ENCODE assay signal across 23 mouse cellular contexts in the genomic region with DNA sequence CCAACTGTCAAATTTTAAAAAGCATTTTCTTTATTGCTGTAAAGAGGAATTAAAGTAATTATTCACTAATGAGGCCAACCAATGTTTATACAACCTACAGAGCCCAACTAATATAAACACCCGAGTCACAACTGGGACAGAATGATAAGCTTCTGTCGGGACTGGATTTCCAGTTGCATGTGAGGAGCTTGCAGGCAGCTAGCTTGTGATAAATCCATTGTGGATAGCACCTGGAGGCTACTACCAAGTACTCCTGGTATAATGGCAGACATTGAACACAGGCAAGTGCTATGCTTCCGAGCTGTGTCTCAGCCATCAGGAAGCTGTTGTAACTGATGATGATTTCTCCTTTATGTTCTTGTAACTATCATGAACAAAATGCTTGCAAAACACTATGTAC. TPM values are rescaled to one million over a fixed set of nuclear protein-coding genes. Genes with fewer than 3 reads are reported as not detected.
DNase-seq lines count a peak whose midpoint lies in the region; ATAC-seq and TF ChIP-seq lines count a peak whose summit lies in the region.
"Had no signal": no experiment of that assay in that cellular context is flagged by ENCODE, and none has a peak within 500 bp of the region (broad histone marks: within the 10 kb centered on the region; RNA-seq: fewer than 3 reads in every experiment).

No protein-coding gene starts in this region.

- 0 out of 2 replicates have a peak, but pooled peaks have one; percentile 11 for TF ChIP-seq EP300 in liver, postnatal 0 days (IDR thresholded peaks at IDR 0.05; ENCODE audit: low read depth)

- peak; percentile 7 for DNase-seq in MEL-GATA-1-ER (ENCODE audit: extremely low read depth, low read depth)
- DNase-seq in c-Kit-positive CD71-positive TER-119-positive erythroid progenitor cells, embryonic 14.5 days (ENCODE audit: low spot score), result peak; percentile 23
- DNase-seq in liver, embryonic 13.5 days, result peak; percentile 28
- DNase-seq in liver, postnatal 0 days, result no peak
- DNase-seq in gastrocnemius, postnatal 4 days (ENCODE audit: low spot score in 2 of 2), result no peak
- DNase-seq in hindbrain, embryonic 10.5 days (ENCODE audit: low spot score), result no peak
- no peak for DNase-seq in spleen, postnatal 10 days (ENCODE audit: low spot score in 2 of 2)
- DNase-seq in left cerebral cortex, postnatal 14 days (ENCODE audit: low spot score in 2 of 2), result no peak
- DNase-seq: adrenal gland, postnatal 14 days; cerebellum, adult 2 months; cerebellum, postnatal 10 days; forebrain, postnatal 0 days; gastrocnemius, adult 2 months; gastrocnemius, postnatal 25 days; heart, adult 11 months; heart, postnatal 36 days had no signal

- intact Hi-C loops in left cerebral cortex, postnatal 14 days (cut with DNase I), result loop anchor here (10.0 kb wide), 1 partner anchor 184 kb away; no protein-coding TSS in a partner anchor

- 33% methylated on average over 3 of the region's 3 CpGs for WGBS in liver, embryonic 13.5 days (ENCODE audit: insufficient replicate concordance)
- 53% methylated on average over 3 of the region's 3 CpGs for WGBS in liver, postnatal 0 days (ENCODE audit: insufficient replicate concordance)
- 86% methylated on average over 3 of the region's 3 CpGs for WGBS in hindbrain, embryonic 10.5 days

- H3K4me1 ChIP-seq in liver, embryonic 13.5 days (replicated peaks), result peaks cover 7% of the 10 kb centered on the region; the same call in 1 of the 2 replicates
- H3K4me1 ChIP-seq in liver, postnatal 0 days (ENCODE audit: insufficient read depth), result no peaks in the 10 kb centered on the region
- no peaks in the 10 kb centered on the region for H3K4me1 ChIP-seq in hindbrain, embryonic 10.5 days (replicated peaks)
- H3K4me1 ChIP-seq: embryonic facial prominence, embryonic 12.5 days; forebrain, embryonic 13.5 days; heart, embryonic 13.5 days; hindbrain, embryonic 12.5 days had no signal

- H3K36me3 ChIP-seq in liver, embryonic 13.5 days, result peaks cover 66% of the 10 kb centered on the region
- H3K36me3 ChIP-seq in liver, postnatal 0 days (replicated peaks; ENCODE audit: insufficient read depth, low read length), result peaks cover 63% of the 10 kb centered on the region
- H3K36me3 ChIP-seq in hindbrain, embryonic 10.5 days, result peaks cover 96% of the 10 kb centered on the region

- H3K9me3 ChIP-seq in liver, embryonic 13.5 days (replicated peaks), result no peaks in the 10 kb centered on the region
- H3K9me3 ChIP-seq in liver, postnatal 0 days (ENCODE audit: low read length), result no peaks in the 10 kb centered on the region
- H3K9me3 ChIP-seq in hindbrain, embryonic 10.5 days, result no peaks in the 10 kb centered on the region
- H3K9me3 ChIP-seq: embryonic facial prominence, embryonic 12.5 days; forebrain, embryonic 13.5 days; heart, embryonic 13.5 days; hindbrain, embryonic 12.5 days had no signal

- H3K4me3 ChIP-seq in liver, embryonic 13.5 days (replicated peaks), result no peak overlapping the region
- no peak overlapping the region for H3K4me3 ChIP-seq in liver, postnatal 0 days (ENCODE audit: low read depth, low read length)
- no peak overlapping the region for H3K4me3 ChIP-seq in hindbrain, embryonic 10.5 days
- H3K4me3 ChIP-seq: embryonic facial prominence, embryonic 12.5 days; forebrain, embryonic 13.5 days; gastrocnemius, adult 2 months; heart, embryonic 13.5 days; hindbrain, embryonic 12.5 days had no signal

- H3K27ac ChIP-seq in liver, embryonic 13.5 days, result no peak overlapping the region
- no peak overlapping the region for H3K27ac ChIP-seq in liver, postnatal 0 days (ENCODE audit: low read depth)
- H3K27ac ChIP-seq in hindbrain, embryonic 10.5 days, result no peak overlapping the region
- H3K27ac ChIP-seq: embryonic facial prominence, embryonic 12.5 days; forebrain, embryonic 13.5 days; gastrocnemius, adult 2 months; heart, embryonic 13.5 days; hindbrain, embryonic 12.5 days had no signal

- no peaks in the 10 kb centered on the region for H3K27me3 ChIP-seq in liver, embryonic 13.5 days
- no peaks in the 10 kb centered on the region for H3K27me3 ChIP-seq in liver, postnatal 0 days (ENCODE audit: insufficient read depth, low read length)
- H3K27me3 ChIP-seq in hindbrain, embryonic 10.5 days (ENCODE audit: insufficient read depth, poor library complexity, severe bottlenecking), result no peaks in the 10 kb centered on the region
- H3K27me3 ChIP-seq: embryonic facial prominence, embryonic 12.5 days; forebrain, embryonic 13.5 days; heart, embryonic 13.5 days; hindbrain, embryonic 12.5 days had no signal

- no peak overlapping the region for H3K4me2 ChIP-seq in liver, embryonic 13.5 days
- H3K4me2 ChIP-seq in liver, postnatal 0 days (ENCODE audit: low read depth, low read length), result no peak overlapping the region
- H3K4me2 ChIP-seq: embryonic facial prominence, embryonic 12.5 days; forebrain, embryonic 13.5 days; heart, embryonic 13.5 days; hindbrain, embryonic 12.5 days had no signal

- peak; percentile 75 for ATAC-seq in liver, embryonic 13.5 days (ENCODE audit: low read depth)
- ATAC-seq in liver, postnatal 0 days, result no peak
- ATAC-seq: forebrain, embryonic 13.5 days; forebrain, postnatal 0 days; hindbrain, embryonic 16.5 days had no signal

- no peak for TF ChIP-seq CTCF in liver, postnatal 0 days (IDR thresholded peaks at IDR 0.05; ENCODE audit: low read depth)

- no peak overlapping the region for H3K9ac ChIP-seq in liver, embryonic 13.5 days
- H3K9ac ChIP-seq in liver, postnatal 0 days (replicated peaks), result no peak overlapping the region
- H3K9ac ChIP-seq: embryonic facial prominence, embryonic 12.5 days; forebrain, embryonic 13.5 days; forebrain, postnatal 0 days; heart, embryonic 13.5 days; hindbrain, embryonic 12.5 days had no signal

RNA-seq across cellular contexts. Expression of a gene that starts 32.5 kb away (rescaled TPM):
- polyA plus RNA-seq in liver, embryonic 13.5 days (2015; fragmentation: Nextera tagmentation; extraction: Ambion mirVana), result 107 and 118 TPM in 2 replicates
- polyA plus RNA-seq in liver, postnatal 0 days (2015; fragmentation: Nextera tagmentation; extraction: Ambion mirVana), result 60.6 and 64.4 TPM in 2 replicates
- total RNA-seq in gastrocnemius, postnatal 4 days (2021), result 100 to 1,000 TPM; 108 to 135 TPM
- polyA plus RNA-seq in hindbrain, embryonic 10.5 days (2016; fragmentation: Nextera tagmentation; extraction: Ambion mirVana), result 89.4 and 105 TPM in 2 replicates
- total RNA-seq in left cerebral cortex, postnatal 14 days (2021), result 10 to 100 TPM; 28.9 to 29.5 TPM

RNA-seq across cellular contexts. Expression of a gene that starts 35.4 kb away (rescaled TPM):
- polyA plus RNA-seq in liver, embryonic 13.5 days (2015; fragmentation: Nextera tagmentation; extraction: Ambion mirVana), result 27.2 and 35.2 TPM in 2 replicates
- polyA plus RNA-seq in liver, postnatal 0 days (2015; fragmentation: Nextera tagmentation; extraction: Ambion mirVana), result 31.7 and 34.0 TPM in 2 replicates
- total RNA-seq in gastrocnemius, postnatal 4 days (2021), result 10 to 100 TPM; 20.9 to 23.5 TPM
- 31.7 and 44.2 TPM in 2 replicates for polyA plus RNA-seq in hindbrain, embryonic 10.5 days (2016; fragmentation: Nextera tagmentation; extraction: Ambion mirVana)
- 10 to 100 TPM; 76.6 to 79.4 TPM for total RNA-seq in left cerebral cortex, postnatal 14 days (2021)

RNA-seq across cellular contexts. Expression of a gene that starts 54.2 kb away (rescaled TPM):
- not detected in 2 replicates for polyA plus RNA-seq in liver, embryonic 13.5 days (2015; fragmentation: Nextera tagmentation; extraction: Ambion mirVana)
- polyA plus RNA-seq in liver, postnatal 0 days (2015; fragmentation: Nextera tagmentation; extraction: Ambion mirVana), result not detected in 2 replicates
- total RNA-seq in gastrocnemius, postnatal 4 days (2021), result not detected
- polyA plus RNA-seq in hindbrain, embryonic 10.5 days (2016; fragmentation: Nextera tagmentation; extraction: Ambion mirVana), result not detected in 2 replicates
- total RNA-seq in left cerebral cortex, postnatal 14 days (2021), result not detected
- total RNA-seq: adrenal gland, adult 18-20 months; adrenal gland, postnatal 14 days; forebrain, postnatal 0 days; gastrocnemius, adult 2 months; gastrocnemius, postnatal 25 days; heart, postnatal 36 days had no signal
- polyA plus RNA-seq: cerebellum, adult 2 months; embryonic facial prominence, embryonic 12.5 days; forebrain, embryonic 13.5 days; forebrain, postnatal 0 days; heart, embryonic 13.5 days; heart, postnatal 0 days; hindbrain, embryonic 12.5 days; hindbrain, embryonic 16.5 days had no signal

RNA-seq across cellular contexts. Expression of a gene that starts 58.3 kb away (rescaled TPM):
- not detected in 2 replicates for polyA plus RNA-seq in liver, embryonic 13.5 days (2015; fragmentation: Nextera tagmentation; extraction: Ambion mirVana)
- not detected in 2 replicates for polyA plus RNA-seq in liver, postnatal 0 days (2015; fragmentation: Nextera tagmentation; extraction: Ambion mirVana)
- total RNA-seq in gastrocnemius, postnatal 4 days (2021), result not detected
- not detected in 2 replicates for polyA plus RNA-seq in hindbrain, embryonic 10.5 days (2016; fragmentation: Nextera tagmentation; extraction: Ambion mirVana)
- total RNA-seq in left cerebral cortex, postnatal 14 days (2021), result not detected
- total RNA-seq: adrenal gland, adult 18-20 months; adrenal gland, postnatal 14 days; gastrocnemius, adult 2 months; gastrocnemius, postnatal 25 days; heart, postnatal 36 days had no signal
- polyA plus RNA-seq: cerebellum, adult 2 months; embryonic facial prominence, embryonic 12.5 days; forebrain, embryonic 13.5 days; forebrain, postnatal 0 days; heart, embryonic 13.5 days; heart, postnatal 0 days; hindbrain, embryonic 12.5 days; hindbrain, embryonic 16.5 days had no signal

Comparison
In these comparisons a context has a peak if more than half of its experiments do, and no peak if none do; other contexts are left out.
1. DNase-seq: peak in MEL-GATA-1-ER (single experiment), c-Kit-positive CD71-positive TER-119-positive erythroid progenitor cells, embryonic 14.5 days (single experiment) and liver, embryonic 13.5 days (single experiment); none in liver, postnatal 0 days (single experiment), gastrocnemius, postnatal 4 days (0 of 2), hindbrain, embryonic 10.5 days (single experiment), spleen, postnatal 10 days (0 of 2) and left cerebral cortex, postnatal 14 days (0 of 2).